Comparison of ENCODE assay signal across 8 mouse cellular contexts in the genomic region with DNA sequence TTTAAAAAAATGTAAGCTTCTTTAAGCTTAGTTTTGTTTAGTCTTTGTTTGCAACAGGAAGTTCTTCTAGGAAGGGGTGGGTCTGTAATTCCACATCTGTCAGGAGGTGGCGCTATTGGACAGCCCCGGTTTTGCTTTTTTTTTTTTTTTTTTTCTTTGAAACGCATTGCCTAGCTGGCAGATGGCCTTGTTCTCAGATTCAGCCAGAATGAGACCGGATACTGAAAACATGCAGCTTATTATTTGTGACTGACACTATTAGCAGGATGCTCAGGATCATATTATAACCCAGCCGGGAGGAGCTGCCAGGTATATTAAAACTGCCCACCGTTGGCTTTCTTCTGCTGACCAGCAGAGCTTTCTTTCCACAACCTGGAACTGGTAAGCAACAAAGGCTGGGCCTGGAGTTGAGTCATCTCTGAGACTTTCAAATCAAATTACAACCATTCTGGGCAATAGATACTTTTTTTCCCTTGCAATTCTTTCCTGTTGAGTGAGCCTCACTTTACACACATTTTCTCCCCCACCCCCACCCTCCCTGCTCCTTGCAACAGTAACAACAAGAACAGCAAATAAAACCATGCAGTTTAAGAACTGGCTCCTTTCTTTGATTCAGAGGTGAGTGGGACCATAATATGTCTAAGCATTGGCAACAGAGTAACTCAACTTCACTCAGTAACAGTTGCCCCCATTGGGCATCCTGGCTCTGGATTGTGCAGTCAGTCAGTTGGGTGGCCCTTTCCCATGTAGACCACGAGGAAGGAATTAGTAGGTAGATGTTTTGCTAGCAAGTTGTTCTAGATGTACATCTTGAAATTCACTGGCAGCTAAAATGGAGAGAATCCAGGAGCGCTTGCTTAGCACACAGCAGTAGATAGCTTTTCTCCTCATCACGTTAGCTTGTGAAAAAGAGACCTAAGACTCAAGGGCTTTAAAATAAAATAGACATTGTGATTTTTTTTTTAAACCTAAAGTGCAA.
A peak's percentile ranks its signal among the peaks of the same experiment; 100 is the strongest.
DNase-seq lines count a peak whose midpoint lies in the region; ATAC-seq and TF ChIP-seq lines count a peak whose summit lies in the region.

No protein-coding gene starts in this region.

- no peak for TF ChIP-seq POLR2A in bone marrow macrophage, adult 2 months (IDR thresholded peaks at IDR 0.05; ENCODE audit: borderline replicate concordance, low read depth, low read length)
- TF ChIP-seq POLR2A in embryonic fibroblast, embryonic 13.5 days (IDR thresholded peaks at IDR 0.05; ENCODE audit: low read depth, low read length) = no peak; the same call in 1 of the 2 replicates

- no peak overlapping the region for H3K4me3 ChIP-seq in bone marrow macrophage, adult 2 months (ENCODE audit: insufficient read depth, low read length)
- no peak overlapping the region for H3K4me3 ChIP-seq in embryonic fibroblast, embryonic 13.5 days (ENCODE audit: insufficient read depth, low read length)
- no peak overlapping the region for H3K4me3 ChIP-seq in heart, embryonic 12.5 days
- no peak overlapping the region for H3K4me3 ChIP-seq in kidney, embryonic 15.5 days (replicated peaks)
- H3K4me3 ChIP-seq in limb, embryonic 15.5 days = no peak overlapping the region
- no peak overlapping the region for H3K4me3 ChIP-seq in neural tube, embryonic 13.5 days

- H3K9me3 ChIP-seq in heart, embryonic 12.5 days (replicated peaks) = peaks cover 8% of the 10 kb centered on the region
- no peaks in the 10 kb centered on the region for H3K9me3 ChIP-seq in kidney, embryonic 15.5 days (replicated peaks)
- no peaks in the 10 kb centered on the region for H3K9me3 ChIP-seq in limb, embryonic 15.5 days
- H3K9me3 ChIP-seq in neural tube, embryonic 13.5 days = peaks cover 9% of the 10 kb centered on the region; the same call in 1 of the 2 replicates

- H3K4me1 ChIP-seq in bone marrow macrophage, adult 2 months (ENCODE audit: control insufficient read depth, insufficient read depth, low read length) = peaks cover 19% of the 10 kb centered on the region
- H3K4me1 ChIP-seq in embryonic fibroblast, embryonic 13.5 days (ENCODE audit: control insufficient read depth, insufficient read depth, low read length) = peaks cover 9% of the 10 kb centered on the region
- H3K4me1 ChIP-seq in heart, embryonic 12.5 days (replicated peaks) = peaks cover 11% of the 10 kb centered on the region
- peaks cover 34% of the 10 kb centered on the region for H3K4me1 ChIP-seq in kidney, embryonic 15.5 days
- peaks cover 19% of the 10 kb centered on the region for H3K4me1 ChIP-seq in limb, embryonic 15.5 days
- peaks cover 30% of the 10 kb centered on the region for H3K4me1 ChIP-seq in neural tube, embryonic 13.5 days (replicated peaks)

- DNase-seq in CD4-positive, CD25-positive, alpha-beta regulatory T cell, adult 2 months (ENCODE audit: low read depth, low spot score) = peak; percentile 93
- peak; percentile 85 for DNase-seq in testis, postnatal 10 days (ENCODE audit: low spot score)

- no peaks in the 10 kb centered on the region for H3K36me3 ChIP-seq in heart, embryonic 12.5 days
- H3K36me3 ChIP-seq in kidney, embryonic 15.5 days = peaks cover 17% of the 10 kb centered on the region
- no peaks in the 10 kb centered on the region for H3K36me3 ChIP-seq in limb, embryonic 15.5 days
- H3K36me3 ChIP-seq in neural tube, embryonic 13.5 days = 0 out of 2 replicates have a peak, but pooled peaks cover 4% of the 10 kb centered on the region

- no peaks in the 10 kb centered on the region for H3K27me3 ChIP-seq in heart, embryonic 12.5 days (replicated peaks)
- no peaks in the 10 kb centered on the region for H3K27me3 ChIP-seq in kidney, embryonic 15.5 days
- H3K27me3 ChIP-seq in limb, embryonic 15.5 days = no peaks in the 10 kb centered on the region
- H3K27me3 ChIP-seq in neural tube, embryonic 13.5 days = no peaks in the 10 kb centered on the region

- H3K4me2 ChIP-seq in heart, embryonic 12.5 days = no peak overlapping the region
- H3K4me2 ChIP-seq in kidney, embryonic 15.5 days = no peak overlapping the region
- H3K4me2 ChIP-seq in limb, embryonic 15.5 days = no peak overlapping the region
- no peak overlapping the region for H3K4me2 ChIP-seq in neural tube, embryonic 13.5 days

- H3K9ac ChIP-seq in heart, embryonic 12.5 days = no peak overlapping the region; the same call in 1 of the 2 replicates
- H3K9ac ChIP-seq in kidney, embryonic 15.5 days = no peak overlapping the region
- H3K9ac ChIP-seq in limb, embryonic 15.5 days = no peak overlapping the region
- peak overlapping the region; percentile 61; the same call in 1 of the 2 replicates for H3K9ac ChIP-seq in neural tube, embryonic 13.5 days

- no peak for TF ChIP-seq CTCF in bone marrow macrophage, adult 2 months (IDR thresholded peaks at IDR 0.05; ENCODE audit: low read depth, low read length)
- TF ChIP-seq CTCF in embryonic fibroblast, embryonic 13.5 days (IDR thresholded peaks at IDR 0.05; ENCODE audit: borderline replicate concordance, insufficient read depth, low read length) = no peak

- no peak for ATAC-seq in heart, embryonic 12.5 days (ENCODE audit: insufficient number of reproducible peaks, low FRiP score)
- ATAC-seq in kidney, embryonic 15.5 days (replicated peaks; ENCODE audit: low FRiP score) = no peak
- ATAC-seq in limb, embryonic 15.5 days (ENCODE audit: insufficient number of reproducible peaks, low FRiP score, low TSS enrichment, low read depth) = no peak; the same call in 1 of the 2 replicates
- peak; percentile 37; the same call in 1 of the 2 replicates for ATAC-seq in neural tube, embryonic 13.5 days (ENCODE audit: low read depth)

- peak overlapping the region; percentile 20; the same call in 1 of the 2 replicates for H3K27ac ChIP-seq in bone marrow macrophage, adult 2 months (ENCODE audit: insufficient read depth, low read depth, low read length)
- H3K27ac ChIP-seq in embryonic fibroblast, embryonic 13.5 days (ENCODE audit: insufficient read depth, low read length) = peak overlapping the region; percentile 98
- H3K27ac ChIP-seq in heart, embryonic 12.5 days (ENCODE audit: poor library complexity, severe bottlenecking) = peak overlapping the region; percentile 60
- H3K27ac ChIP-seq in kidney, embryonic 15.5 days = peak overlapping the region; percentile 49
- H3K27ac ChIP-seq in limb, embryonic 15.5 days = peak overlapping the region; percentile 78
- H3K27ac ChIP-seq in neural tube, embryonic 13.5 days (replicated peaks) = peak overlapping the region; percentile 84

- 37% methylated on average over 9 of the region's 9 CpGs for WGBS in heart, embryonic 12.5 days
- WGBS in kidney, embryonic 15.5 days = 25% methylated on average over 9 of the region's 9 CpGs
- 19% methylated on average over 9 of the region's 9 CpGs for WGBS in limb, embryonic 15.5 days
- WGBS in neural tube, embryonic 13.5 days = 34% methylated on average over 9 of the region's 9 CpGs

Comparison
In these comparisons a context has a peak if more than half of its experiments do, and no peak if none do; other contexts are left out.
1. H3K27ac ChIP-seq: peak in every context shown above with its lines; median percentile 98 in embryonic fibroblast, embryonic 13.5 days; 84 in neural tube, embryonic 13.5 days; 78 in limb, embryonic 15.5 days; 60 in heart, embryonic 12.5 days; 49 in kidney, embryonic 15.5 days; 20 in bone marrow macrophage, adult 2 months.